Mouse (Mus musculus): Measurements from ENCODE around the gene Tbc1d9. TPM values are rescaled to one million over a fixed set of nuclear protein-coding genes. Genes with fewer than 3 reads are reported as not detected.

The Tbc1d9 gene
- polyA plus RNA-seq (2014; fragmentation: Nextera tagmentation; extraction: Ambion mirVana) = 5.0 TPM in 2 replicates

DNA sequence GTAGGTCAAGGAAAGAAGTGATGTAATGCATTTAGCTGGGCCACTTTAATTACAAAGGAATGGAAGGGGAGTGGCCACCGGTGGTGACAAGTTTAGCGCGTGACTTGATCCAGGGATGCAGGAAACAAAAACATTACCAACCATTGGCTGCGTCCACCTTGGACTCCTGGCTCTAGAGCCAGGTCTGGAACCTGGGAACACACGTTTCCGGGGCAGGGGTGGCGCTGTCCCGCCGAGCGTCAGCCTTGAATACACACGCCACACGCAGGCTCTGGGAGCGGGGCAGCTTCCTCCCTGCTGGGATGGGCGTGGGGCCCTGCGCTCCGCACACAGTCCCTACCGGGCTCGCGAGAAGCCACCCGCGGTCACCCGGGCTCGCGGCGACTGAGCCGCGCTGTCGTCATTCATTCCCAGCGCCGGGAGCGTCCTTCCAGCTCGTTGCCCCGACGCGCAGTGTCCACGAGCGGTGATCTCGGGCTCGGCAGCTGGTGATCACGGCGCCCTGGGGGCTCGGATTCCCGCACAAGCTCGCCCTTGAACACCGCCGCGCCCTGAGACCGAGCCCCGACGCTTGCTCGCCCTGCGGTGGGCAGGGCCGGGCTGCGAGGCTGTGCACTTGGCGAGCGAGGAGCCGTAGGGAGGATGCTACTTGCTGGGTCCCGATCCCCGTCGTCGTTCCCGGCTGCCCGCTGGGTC lies at the start of gene Tbc1d9:
Gene Tbc1d9 (plus strand): TSS at position 118 of the 696 bp plus-strand sequence.
- H3K9ac ChIP-seq (replicated peaks; ENCODE audit: low read depth, low read length) = peak within 1 kb of the TSS; percentile 82
- no peaks in the 10 kb centered on the region for H3K27me3 ChIP-seq (ENCODE audit: control insufficient read depth, insufficient read depth, low read length)
- peak within 1 kb of the TSS; percentile 88 for H3K27ac ChIP-seq (ENCODE audit: low read length)
- H3K36me3 ChIP-seq (ENCODE audit: control insufficient read depth, insufficient read depth, low read length) = no peaks in the 10 kb centered on the region
- peak within 1 kb of the TSS; percentile 66 for H3K4me2 ChIP-seq (replicated peaks; ENCODE audit: low read depth, low read length)
- under 1% methylated on average over 63 of the region's 63 CpGs for WGBS
- H3K4me3 ChIP-seq (ENCODE audit: low read depth, low read length) = peak within 1 kb of the TSS; percentile 54
- H3K9me3 ChIP-seq (ENCODE audit: control insufficient read depth, low read depth, low read length) = no peaks in the 10 kb centered on the region
- peak; percentile 94 for ATAC-seq (ENCODE audit: insufficient number of reproducible peaks, insufficient read depth, low FRiP score, low read depth)
- H3K4me1 ChIP-seq (ENCODE audit: control insufficient read depth, insufficient read depth, low read length) = no peaks in the 10 kb centered on the region

DNA sequence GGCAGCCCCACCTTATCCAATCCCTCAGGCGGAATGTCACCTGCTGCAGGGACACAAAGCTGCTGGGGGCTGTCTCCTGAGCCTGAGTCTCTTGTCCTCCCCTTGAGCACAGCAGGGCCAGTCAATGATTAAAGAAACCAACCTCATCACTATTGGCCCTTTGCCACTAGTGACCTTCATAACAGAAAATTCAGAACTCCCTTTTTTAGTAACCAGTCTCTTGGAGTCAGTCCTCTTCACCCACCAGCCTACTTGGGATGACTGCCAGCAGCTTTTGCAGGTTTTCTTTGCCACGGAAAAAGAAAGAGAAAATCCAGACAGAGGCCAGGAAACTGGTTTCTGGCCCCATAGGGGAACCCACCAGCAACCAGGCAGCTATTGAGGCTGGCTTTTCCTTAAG lies 30.1 kb upstream of the Tbc1d9 start:
- H3K27ac ChIP-seq (ENCODE audit: low read length) = no peak overlapping the region
- 39% methylated on average over 2 of the region's 2 CpGs for WGBS

DNA sequence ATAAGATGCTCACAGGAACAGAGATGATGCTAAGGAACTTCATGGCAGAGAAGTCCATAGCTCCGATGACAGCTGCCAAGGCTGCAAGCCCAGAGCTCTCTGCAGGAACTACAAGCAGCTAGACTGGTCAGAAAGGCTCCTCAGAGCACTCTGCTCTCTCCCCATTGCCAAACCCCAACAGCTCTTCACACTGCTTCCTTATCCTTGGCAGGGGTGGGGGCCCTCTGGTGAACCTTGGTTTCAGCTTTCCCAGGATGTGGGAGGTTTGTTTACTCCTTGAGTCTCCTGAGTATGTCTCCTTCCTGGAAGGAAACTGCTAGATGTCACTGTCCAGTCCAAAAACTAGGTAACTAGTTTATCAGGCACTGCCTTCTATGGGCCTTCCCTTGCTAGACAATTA lies 25.1 kb upstream of the Tbc1d9 start:
- ATAC-seq (ENCODE audit: insufficient number of reproducible peaks, insufficient read depth, low FRiP score, low read depth) = no peak
- H3K36me3 ChIP-seq (ENCODE audit: control insufficient read depth, insufficient read depth, low read length) = no peaks in the 10 kb centered on the region
- no peak overlapping the region for H3K9ac ChIP-seq (replicated peaks; ENCODE audit: low read depth, low read length)
- H3K27ac ChIP-seq (ENCODE audit: low read length) = no peak overlapping the region
- no peaks in the 10 kb centered on the region for H3K27me3 ChIP-seq (ENCODE audit: control insufficient read depth, insufficient read depth, low read length)
- no peak overlapping the region for H3K4me2 ChIP-seq (replicated peaks; ENCODE audit: low read depth, low read length)
- H3K4me1 ChIP-seq (ENCODE audit: control insufficient read depth, insufficient read depth, low read length) = peaks cover 5% of the 10 kb centered on the region; the same call in 1 of the 2 replicates
- H3K9me3 ChIP-seq (ENCODE audit: control insufficient read depth, low read depth, low read length) = no peaks in the 10 kb centered on the region
- no peak overlapping the region for H3K4me3 ChIP-seq (ENCODE audit: low read depth, low read length)
- WGBS = 68% methylated on average over 1 of the region's 1 CpGs

More for the DNA sequence above, 30.1 kb upstream of the Tbc1d9 start:
- ATAC-seq (ENCODE audit: insufficient number of reproducible peaks, insufficient read depth, low FRiP score, low read depth) = no peak
- no peak overlapping the region for H3K4me3 ChIP-seq (ENCODE audit: low read depth, low read length)
- H3K27me3 ChIP-seq (ENCODE audit: control insufficient read depth, insufficient read depth, low read length) = no peaks in the 10 kb centered on the region
- H3K9ac ChIP-seq (replicated peaks; ENCODE audit: low read depth, low read length) = no peak overlapping the region
- H3K4me2 ChIP-seq (replicated peaks; ENCODE audit: low read depth, low read length) = no peak overlapping the region
- no peaks in the 10 kb centered on the region for H3K36me3 ChIP-seq (ENCODE audit: control insufficient read depth, insufficient read depth, low read length)
- peaks cover 4% of the 10 kb centered on the region; the same call in 1 of the 2 replicates for H3K4me1 ChIP-seq (ENCODE audit: control insufficient read depth, insufficient read depth, low read length)
- no peaks in the 10 kb centered on the region for H3K9me3 ChIP-seq (ENCODE audit: control insufficient read depth, low read depth, low read length)

DNA sequence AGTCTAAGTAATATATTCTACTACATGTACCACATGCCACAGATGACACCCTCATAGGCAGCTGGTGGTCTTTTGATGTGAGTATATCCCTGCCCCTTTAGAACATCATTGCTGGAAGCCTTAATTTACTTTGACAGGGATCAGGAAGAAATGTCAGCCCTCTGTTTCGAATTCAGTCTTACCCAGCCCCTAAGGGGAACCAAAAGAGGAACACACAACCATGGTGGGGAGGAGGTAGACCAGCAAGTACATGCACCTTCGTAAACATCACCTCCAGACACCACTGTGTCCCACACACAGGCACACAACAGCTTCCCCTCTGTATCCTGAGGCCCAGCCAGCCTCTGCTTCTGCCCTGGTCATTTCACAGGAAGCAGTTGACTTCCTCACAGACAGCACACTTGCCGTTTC lies 24.4 kb upstream of the Tbc1d9 start:
- Histone ChIP-seq H3K4me1 (ENCODE audit: control insufficient read depth, insufficient read depth, low read length) (peaks cover 5% of the 10 kb centered on the region; the same call in 1 of the 2 replicates), H3K9me3 (ENCODE audit: control insufficient read depth, low read depth, low read length) (no peaks in the 10 kb centered on the region), H3K4me2 (replicated peaks; ENCODE audit: low read depth, low read length) (no peak overlapping the region), H3K4me3 (ENCODE audit: low read depth, low read length) (no peak overlapping the region), H3K27ac (ENCODE audit: low read length) (no peak overlapping the region), H3K27me3 (ENCODE audit: control insufficient read depth, insufficient read depth, low read length) (no peaks in the 10 kb centered on the region), H3K36me3 (ENCODE audit: control insufficient read depth, insufficient read depth, low read length) (no peaks in the 10 kb centered on the region), H3K9ac (replicated peaks; ENCODE audit: low read depth, low read length) (no peak overlapping the region)
- ATAC-seq (ENCODE audit: insufficient number of reproducible peaks, insufficient read depth, low FRiP score, low read depth) = no peak
- WGBS = 66% methylated on average over 3 of the region's 3 CpGs

DNA sequence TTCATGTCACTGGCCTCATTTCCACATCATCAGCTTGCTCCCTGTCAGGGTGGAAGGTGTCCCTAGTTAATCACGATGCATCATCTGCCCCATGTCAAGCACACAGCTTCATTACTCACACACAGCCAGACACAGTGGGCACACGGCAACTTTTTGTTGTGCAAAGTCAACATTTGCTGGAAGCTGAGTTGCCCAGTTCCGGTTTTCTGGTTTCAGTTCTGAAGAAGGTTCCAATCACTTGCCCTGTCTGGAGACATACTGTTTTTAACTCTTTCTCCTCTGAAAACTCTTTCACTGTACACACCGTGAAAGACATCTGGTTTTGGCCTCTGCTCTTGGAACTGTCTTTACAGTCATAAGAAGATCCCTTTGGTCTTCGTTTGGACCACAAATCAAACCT lies 23.8 kb upstream of the Tbc1d9 start:
- ATAC-seq (ENCODE audit: insufficient number of reproducible peaks, insufficient read depth, low FRiP score, low read depth) = no peak
- Histone ChIP-seq H3K4me1 (ENCODE audit: control insufficient read depth, insufficient read depth, low read length) (peaks cover 5% of the 10 kb centered on the region; the same call in 1 of the 2 replicates), H3K27ac (ENCODE audit: low read length) (no peak overlapping the region), H3K9me3 (ENCODE audit: control insufficient read depth, low read depth, low read length) (no peaks in the 10 kb centered on the region), H3K4me2 (replicated peaks; ENCODE audit: low read depth, low read length) (no peak overlapping the region), H3K36me3 (ENCODE audit: control insufficient read depth, insufficient read depth, low read length) (no peaks in the 10 kb centered on the region), H3K9ac (replicated peaks; ENCODE audit: low read depth, low read length) (no peak overlapping the region), H3K27me3 (ENCODE audit: control insufficient read depth, insufficient read depth, low read length) (no peaks in the 10 kb centered on the region), H3K4me3 (ENCODE audit: low read depth, low read length) (no peak overlapping the region)
- WGBS = 69% methylated on average over 5 of the region's 5 CpGs

DNA sequence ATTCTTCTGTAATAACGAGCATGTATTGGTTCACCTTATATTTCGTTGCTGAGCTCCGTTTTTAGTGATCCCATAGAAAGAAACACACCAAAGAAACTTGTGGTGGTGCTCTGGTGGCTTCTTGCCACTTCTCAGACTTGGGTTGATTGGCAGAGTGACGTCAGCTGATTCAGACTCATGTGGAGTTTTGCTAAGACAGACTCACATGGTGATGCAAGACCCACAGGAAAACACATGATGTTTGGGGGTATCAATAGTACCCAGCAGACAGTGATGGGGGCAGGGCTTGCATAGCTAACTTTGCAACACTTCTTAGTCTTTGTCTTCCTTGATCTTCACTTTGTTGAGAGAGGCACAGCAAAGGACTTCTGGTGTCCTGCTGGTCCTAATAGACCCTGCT lies 20.6 kb upstream of the Tbc1d9 start:
- no peak overlapping the region for H3K27ac ChIP-seq (ENCODE audit: low read length)
- H3K4me3 ChIP-seq (ENCODE audit: low read depth, low read length) = no peak overlapping the region
- H3K9me3 ChIP-seq (ENCODE audit: control insufficient read depth, low read depth, low read length) = no peaks in the 10 kb centered on the region
- WGBS = 97% methylated on average over 4 of the region's 4 CpGs
- H3K27me3 ChIP-seq (ENCODE audit: control insufficient read depth, insufficient read depth, low read length) = no peaks in the 10 kb centered on the region
- H3K9ac ChIP-seq (replicated peaks; ENCODE audit: low read depth, low read length) = no peak overlapping the region
- peaks cover 5% of the 10 kb centered on the region; the same call in 1 of the 2 replicates for H3K4me1 ChIP-seq (ENCODE audit: control insufficient read depth, insufficient read depth, low read length)
- H3K4me2 ChIP-seq (replicated peaks; ENCODE audit: low read depth, low read length) = no peak overlapping the region
- no peaks in the 10 kb centered on the region for H3K36me3 ChIP-seq (ENCODE audit: control insufficient read depth, insufficient read depth, low read length)
- no peak for ATAC-seq (ENCODE audit: insufficient number of reproducible peaks, insufficient read depth, low FRiP score, low read depth)

DNA sequence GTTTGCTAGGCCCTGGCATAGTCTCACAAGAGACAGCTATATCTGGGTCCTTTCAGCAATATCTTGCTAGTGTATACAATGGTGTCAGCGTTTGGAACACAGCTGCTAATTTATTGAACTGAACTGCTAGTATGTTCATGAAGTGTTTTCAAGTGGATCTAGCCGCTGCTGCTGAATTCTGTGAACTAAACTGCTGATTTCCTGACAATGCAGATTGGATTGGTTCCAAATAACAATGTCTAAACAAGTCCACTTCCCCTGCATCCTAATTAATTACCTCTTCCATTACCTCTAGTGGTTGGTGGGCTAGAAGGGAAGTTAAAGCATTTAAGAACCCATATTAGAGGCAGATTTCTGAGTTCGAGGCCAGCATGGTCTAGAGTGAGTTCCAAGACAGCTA lies 19.7 kb upstream of the Tbc1d9 start:
- no peaks in the 10 kb centered on the region for H3K36me3 ChIP-seq (ENCODE audit: control insufficient read depth, insufficient read depth, low read length)
- no peak overlapping the region for H3K9ac ChIP-seq (replicated peaks; ENCODE audit: low read depth, low read length)
- WGBS = 56% methylated on average over 3 of the region's 3 CpGs
- H3K27ac ChIP-seq (ENCODE audit: low read length) = no peak overlapping the region
- H3K27me3 ChIP-seq (ENCODE audit: control insufficient read depth, insufficient read depth, low read length) = no peaks in the 10 kb centered on the region
- H3K4me1 ChIP-seq (ENCODE audit: control insufficient read depth, insufficient read depth, low read length) = no peaks in the 10 kb centered on the region
- H3K4me2 ChIP-seq (replicated peaks; ENCODE audit: low read depth, low read length) = no peak overlapping the region
- no peaks in the 10 kb centered on the region for H3K9me3 ChIP-seq (ENCODE audit: control insufficient read depth, low read depth, low read length)
- no peak overlapping the region for H3K4me3 ChIP-seq (ENCODE audit: low read depth, low read length)
- ATAC-seq (ENCODE audit: insufficient number of reproducible peaks, insufficient read depth, low FRiP score, low read depth) = no peak

DNA sequence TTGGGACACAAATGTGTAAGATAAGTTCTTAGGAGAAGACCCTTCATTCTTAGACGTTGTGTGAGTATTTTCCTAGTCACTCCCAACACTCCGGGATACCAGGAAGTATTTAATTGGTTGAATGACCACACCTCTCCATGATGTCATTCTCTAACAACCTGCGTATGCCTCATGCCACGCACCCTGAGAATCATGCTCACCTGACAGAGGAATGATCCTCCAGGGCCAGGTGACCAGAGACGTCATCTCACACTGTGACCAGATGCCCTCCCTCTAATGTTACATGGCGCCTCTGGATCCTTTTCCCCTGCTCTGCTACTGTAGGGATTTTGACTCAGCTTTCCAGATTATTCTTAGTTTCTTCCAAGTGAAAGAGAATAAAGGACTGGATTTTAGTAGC lies 16.0 kb upstream of the Tbc1d9 start:
- Histone ChIP-seq H3K4me2 (replicated peaks; ENCODE audit: low read depth, low read length) (no peak overlapping the region), H3K27ac (ENCODE audit: low read length) (no peak overlapping the region), H3K4me1 (ENCODE audit: control insufficient read depth, insufficient read depth, low read length) (no peaks in the 10 kb centered on the region), H3K36me3 (ENCODE audit: control insufficient read depth, insufficient read depth, low read length) (no peaks in the 10 kb centered on the region), H3K9ac (replicated peaks; ENCODE audit: low read depth, low read length) (no peak overlapping the region), H3K9me3 (ENCODE audit: control insufficient read depth, low read depth, low read length) (no peaks in the 10 kb centered on the region), H3K4me3 (ENCODE audit: low read depth, low read length) (no peak overlapping the region), H3K27me3 (ENCODE audit: control insufficient read depth, insufficient read depth, low read length) (no peaks in the 10 kb centered on the region)
- 81% methylated on average over 6 of the region's 6 CpGs for WGBS
- no peak for ATAC-seq (ENCODE audit: insufficient number of reproducible peaks, insufficient read depth, low FRiP score, low read depth)

DNA sequence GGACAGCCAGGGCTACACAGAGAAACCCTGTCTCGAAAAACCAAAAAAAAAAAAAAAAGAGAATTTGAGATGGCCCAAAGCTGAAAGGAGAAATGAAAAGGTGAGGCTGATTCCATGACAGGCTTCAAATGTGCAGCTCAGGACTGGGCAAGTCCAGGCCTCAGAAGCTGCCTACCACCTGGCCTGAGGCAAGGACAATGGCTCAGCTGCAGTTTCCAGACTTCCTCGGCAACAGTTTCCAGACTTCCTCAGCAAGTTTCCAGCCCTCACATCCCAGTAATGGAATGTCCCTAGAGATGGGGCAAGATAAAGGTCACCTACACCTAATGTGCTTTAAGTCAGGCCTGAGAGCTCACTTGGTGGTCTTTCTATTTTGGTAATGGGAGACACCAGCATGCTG lies 13.1 kb upstream of the Tbc1d9 start:
- WGBS = 73% methylated on average over 2 of the region's 2 CpGs
- H3K4me1 ChIP-seq (ENCODE audit: control insufficient read depth, insufficient read depth, low read length) = no peaks in the 10 kb centered on the region
- ATAC-seq (ENCODE audit: insufficient number of reproducible peaks, insufficient read depth, low FRiP score, low read depth) = no peak
- no peaks in the 10 kb centered on the region for H3K9me3 ChIP-seq (ENCODE audit: control insufficient read depth, low read depth, low read length)
- H3K4me3 ChIP-seq (ENCODE audit: low read depth, low read length) = no peak overlapping the region
- H3K27ac ChIP-seq (ENCODE audit: low read length) = no peak overlapping the region
- no peak overlapping the region for H3K4me2 ChIP-seq (replicated peaks; ENCODE audit: low read depth, low read length)
- H3K36me3 ChIP-seq (ENCODE audit: control insufficient read depth, insufficient read depth, low read length) = no peaks in the 10 kb centered on the region
- no peaks in the 10 kb centered on the region for H3K27me3 ChIP-seq (ENCODE audit: control insufficient read depth, insufficient read depth, low read length)
- H3K9ac ChIP-seq (replicated peaks; ENCODE audit: low read depth, low read length) = no peak overlapping the region

Data from stomach, embryonic 14.5 days (tissue).